Mouse (Mus musculus) ES-Bruce4 (cell line): ENCODE results near the gene Vrk1. TPM values are rescaled to one million over a fixed set of nuclear protein-coding genes. Genes with fewer than 3 reads are reported as not detected.

Experiments used
- H3K27ac ChIP-seq: 2 replicates; pipeline ENCODE4 v1.5.1; 2012; ENCODE audit warnings: low read length, inconsistent platforms; ENCODE audit not compliant: insufficient read depth
- H3K27me3 ChIP-seq: 2 replicates; pipeline ENCODE4 v1.6.1; 2012; ENCODE audit warnings: mild to moderate bottlenecking, low read length, inconsistent platforms; ENCODE audit not compliant: control insufficient read depth, poor library complexity, insufficient read depth, severe bottlenecking
- H3K36me3 ChIP-seq: 2 replicates; pipeline ENCODE4 v1.6.1; 2012; ENCODE audit warnings: inconsistent platforms, mild to moderate bottlenecking, low read length, moderate library complexity; ENCODE audit not compliant: control insufficient read depth, poor library complexity, insufficient read depth, severe bottlenecking
- H3K4me1 ChIP-seq: one replicate; pipeline ENCODE4 v1.8.1; 2011; ENCODE audit warnings: low read length; ENCODE audit not compliant: control insufficient read depth, insufficient read depth
- H3K4me3 ChIP-seq: 2 replicates; pipeline ENCODE4 v1.5.1; 2011; ENCODE audit warnings: low read depth, mild to moderate bottlenecking, low read length
- H3K9ac ChIP-seq: 2 replicates; pipeline ENCODE4 v1.6.1; 2012; ENCODE audit warnings: low read depth, mild to moderate bottlenecking, inconsistent platforms; ENCODE audit not compliant: poor library complexity, severe bottlenecking
- H3K9me3 ChIP-seq: replicated peaks from 2 replicates; pipeline ENCODE4 v1.6.1; 2012; ENCODE audit warnings: mild to moderate bottlenecking, low read length, inconsistent platforms; ENCODE audit not compliant: control insufficient read depth, poor library complexity, insufficient read depth, severe bottlenecking
- CTCF ChIP-seq: IDR thresholded peaks from one replicate; pipeline ENCODE4 v1.8.1; 2011; ENCODE audit warnings: low read depth, low read length
- EP300 ChIP-seq: IDR thresholded peaks from 2 replicates; pipeline ENCODE4 v1.6.1; 2011; ENCODE audit warnings: low read depth, low read length; ENCODE audit not compliant: insufficient read depth
- POLR2A ChIP-seq: IDR thresholded peaks from one replicate; pipeline ENCODE4 v1.8.1; 2011; ENCODE audit warnings: low read length; ENCODE audit not compliant: insufficient read depth
- polyA plus RNA-seq: library from polyadenylated mRNA; stranded (reverse); fragments of >200 nt; gene quantifications from 2 replicates; pipeline ENCODE4 v1.2.4, GENCODE M21; 2011; ENCODE audit warnings: low read depth; ENCODE audit not compliant: missing spikeins, insufficient read depth, insufficient read length

Vrk1 gene
- polyA plus RNA-seq, 1 experiment: 85.6 TPM

DNA sequence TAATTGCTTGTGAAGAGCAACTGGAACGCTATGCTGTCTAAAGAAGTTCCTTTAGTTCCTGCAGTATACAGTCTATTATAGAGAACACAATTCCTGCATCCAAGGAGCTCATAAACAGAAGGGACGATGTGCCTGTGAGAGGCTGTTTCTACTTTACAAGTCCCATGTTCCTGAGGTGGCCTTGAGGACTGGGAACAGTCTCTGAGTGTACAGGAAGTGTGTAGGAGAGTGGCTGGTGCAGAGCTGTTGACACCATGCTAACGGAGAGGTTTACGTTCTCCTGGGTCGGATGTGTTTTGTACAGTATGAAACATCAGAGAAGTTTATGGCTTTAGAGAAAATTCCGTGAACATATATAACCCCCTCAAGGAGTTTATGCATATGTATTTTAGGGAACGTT lies 20.8 kb downstream of the Vrk1 start:
- no peak overlapping the region for H3K9ac ChIP-seq
- H3K27me3 ChIP-seq: no peaks in the 10 kb centered on the region
- no peaks in the 10 kb centered on the region for H3K9me3 ChIP-seq
- H3K4me1 ChIP-seq: no peaks in the 10 kb centered on the region
- H3K36me3 ChIP-seq: no peaks in the 10 kb centered on the region
- H3K27ac ChIP-seq: no peak overlapping the region
- TF ChIP-seq EP300 (no peak), CTCF (no peak), POLR2A (no peak)
- H3K4me3 ChIP-seq: no peak overlapping the region

DNA sequence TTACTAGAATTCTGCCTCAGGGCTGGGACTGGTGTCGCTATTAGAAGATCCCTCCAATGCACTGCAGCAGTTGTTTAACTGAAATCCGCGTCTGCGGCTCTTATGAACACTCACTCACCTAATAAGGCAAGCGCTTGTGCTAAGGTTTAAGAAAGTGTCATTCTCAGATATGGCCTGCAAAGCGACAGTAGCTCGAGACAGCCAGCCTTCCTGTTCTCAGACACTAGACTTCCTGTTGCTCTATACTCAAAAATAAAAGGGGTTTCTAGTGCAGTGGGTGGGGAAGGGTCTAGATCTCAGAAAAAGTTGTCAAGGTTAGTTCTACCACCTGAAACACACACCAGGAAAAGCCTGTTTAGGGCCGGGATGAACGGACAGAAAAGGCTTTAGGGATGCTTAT lies 21.9 kb downstream of the Vrk1 start:
- Histone ChIP-seq H3K36me3 (no peaks in the 10 kb centered on the region), H3K27me3 (no peaks in the 10 kb centered on the region), H3K4me1 (no peaks in the 10 kb centered on the region), H3K27ac (no peak overlapping the region), H3K4me3 (no peak overlapping the region), H3K9ac (no peak overlapping the region), H3K9me3 (no peaks in the 10 kb centered on the region)
- TF ChIP-seq POLR2A: no peak
- no peak for TF ChIP-seq CTCF
- no peak for TF ChIP-seq EP300

DNA sequence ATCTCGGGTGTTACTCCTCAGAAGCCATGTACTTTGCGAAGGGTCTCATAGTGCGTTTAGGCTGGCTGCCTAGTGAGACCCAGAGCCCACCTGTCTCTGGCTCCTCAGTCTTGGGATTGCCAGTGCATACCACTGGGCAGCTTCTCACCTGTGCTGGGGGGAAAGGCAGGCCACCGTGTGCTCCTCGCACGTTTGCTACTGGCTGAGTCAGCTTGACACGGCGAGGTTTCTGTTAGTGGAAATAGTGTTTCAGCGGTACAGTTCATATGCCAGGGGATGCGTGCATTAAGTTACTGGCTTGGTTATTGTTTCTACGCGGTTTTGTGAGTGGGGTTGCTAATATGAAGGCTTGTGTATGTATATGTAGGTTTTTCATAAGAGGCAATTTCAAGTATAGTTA lies 22.3 kb downstream of the Vrk1 start:
- H3K4me3 ChIP-seq: no peak overlapping the region
- no peaks in the 10 kb centered on the region for H3K9me3 ChIP-seq
- H3K4me1 ChIP-seq: no peaks in the 10 kb centered on the region
- no peak for TF ChIP-seq CTCF
- TF ChIP-seq EP300: no peak
- TF ChIP-seq POLR2A: no peak
- no peaks in the 10 kb centered on the region for H3K36me3 ChIP-seq
- no peak overlapping the region for H3K27ac ChIP-seq
- no peak overlapping the region for H3K9ac ChIP-seq
- H3K27me3 ChIP-seq: no peaks in the 10 kb centered on the region

DNA sequence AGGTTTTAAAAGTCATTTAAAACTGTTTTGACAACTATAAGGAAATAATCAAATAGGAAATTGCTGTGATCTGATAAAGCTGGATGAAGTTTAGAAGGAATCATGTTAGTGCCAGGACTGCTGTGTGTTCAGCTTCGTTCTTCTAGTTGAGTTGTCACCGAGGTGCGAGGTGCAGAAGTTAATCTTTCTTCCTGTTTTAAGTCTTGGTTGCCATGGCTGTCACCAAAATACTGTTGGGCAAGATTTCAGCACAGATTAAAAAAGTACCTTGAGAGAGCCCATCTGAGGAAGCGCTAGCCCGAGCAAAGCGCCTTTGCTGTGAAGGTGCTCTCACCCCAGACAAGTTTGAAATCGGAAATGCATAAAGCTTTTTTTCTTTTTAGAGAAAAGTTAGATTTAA lies 24.2 kb downstream of the Vrk1 start:
- H3K9ac ChIP-seq: no peak overlapping the region
- H3K4me3 ChIP-seq: no peak overlapping the region
- H3K27ac ChIP-seq: no peak overlapping the region
- TF ChIP-seq CTCF: no peak
- no peak for TF ChIP-seq POLR2A
- no peak for TF ChIP-seq EP300
- no peaks in the 10 kb centered on the region for H3K9me3 ChIP-seq
- no peaks in the 10 kb centered on the region for H3K27me3 ChIP-seq
- no peaks in the 10 kb centered on the region for H3K4me1 ChIP-seq
- no peaks in the 10 kb centered on the region for H3K36me3 ChIP-seq

DNA sequence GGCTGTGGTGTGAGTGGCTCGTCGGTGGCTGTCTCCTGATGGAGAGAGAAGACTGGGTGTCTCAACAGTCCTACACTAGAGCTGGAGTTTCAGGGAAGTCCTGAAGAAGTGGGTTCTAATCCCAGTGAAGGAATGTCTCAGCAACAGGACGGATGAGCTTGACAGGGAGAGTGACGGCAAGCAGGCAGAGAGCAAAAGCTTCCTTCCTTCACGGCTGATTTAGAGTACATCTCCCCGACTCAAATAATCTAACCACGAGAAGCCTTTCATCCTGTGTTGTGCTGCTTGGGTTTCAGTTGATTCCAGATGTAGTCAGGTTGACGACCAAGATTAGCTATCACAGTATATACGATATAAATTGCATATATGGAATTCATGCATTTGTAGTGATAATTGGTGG lies 24.7 kb downstream of the Vrk1 start:
- H3K27ac ChIP-seq: no peak overlapping the region
- H3K4me3 ChIP-seq: no peak overlapping the region
- no peaks in the 10 kb centered on the region for H3K9me3 ChIP-seq
- no peaks in the 10 kb centered on the region for H3K36me3 ChIP-seq
- H3K9ac ChIP-seq: no peak overlapping the region
- H3K27me3 ChIP-seq: no peaks in the 10 kb centered on the region
- TF ChIP-seq EP300 (no peak), CTCF (no peak), POLR2A (no peak)
- H3K4me1 ChIP-seq: no peaks in the 10 kb centered on the region

DNA sequence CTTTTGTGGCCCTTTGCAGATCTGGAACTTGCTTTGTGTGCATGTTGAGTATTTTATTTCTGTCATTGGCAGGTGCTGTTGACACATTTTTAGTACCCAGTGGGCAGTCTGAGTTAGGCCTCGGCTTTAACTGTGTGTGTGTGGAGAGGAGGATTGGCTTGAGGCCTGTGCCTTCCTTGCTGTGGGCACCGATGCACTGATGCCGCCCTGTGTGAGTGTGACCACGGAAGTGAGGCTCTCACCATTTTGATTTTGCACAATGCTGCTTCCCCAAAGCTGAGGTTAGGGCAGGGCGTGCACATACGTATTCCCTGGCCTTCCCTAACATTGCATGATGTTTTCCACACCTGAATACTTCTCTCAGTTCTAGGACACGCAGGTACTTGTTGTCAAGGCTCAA lies 30.2 kb downstream of the Vrk1 start:
- no peaks in the 10 kb centered on the region for H3K27me3 ChIP-seq
- no peak overlapping the region for H3K27ac ChIP-seq
- no peak overlapping the region for H3K4me3 ChIP-seq
- 0 out of 2 replicates have a peak, but pooled peaks cover 3% of the 10 kb centered on the region for H3K36me3 ChIP-seq
- no peak overlapping the region for H3K9ac ChIP-seq
- TF ChIP-seq POLR2A (no peak), EP300 (no peak)
- H3K9me3 ChIP-seq: no peaks in the 10 kb centered on the region
- no peaks in the 10 kb centered on the region for H3K4me1 ChIP-seq
